Mouse (Mus musculus) stomach, adult 2 months (tissue): Measurements from ENCODE around the gene Arid3c. TPM values are rescaled to one million over a fixed set of nuclear protein-coding genes. Genes with fewer than 3 reads are reported as not detected.

Experiments
- polyA plus RNA-seq: library from polyadenylated mRNA; depleted of rRNA; stranded (reverse); fragments of >200 nt; gene quantifications from 2 replicates; pipeline ENCODE4 v1.2.3, GENCODE M21; 2012; rRNA removed

Arid3c gene
- not detected in 2 replicates for polyA plus RNA-seq

GRCm38 (mm10) chr4:41731052-41731765 lies at the start of gene Arid3c:
Gene Arid3c, minus strand, starts transcription at chr4:41731142.

DNA sequence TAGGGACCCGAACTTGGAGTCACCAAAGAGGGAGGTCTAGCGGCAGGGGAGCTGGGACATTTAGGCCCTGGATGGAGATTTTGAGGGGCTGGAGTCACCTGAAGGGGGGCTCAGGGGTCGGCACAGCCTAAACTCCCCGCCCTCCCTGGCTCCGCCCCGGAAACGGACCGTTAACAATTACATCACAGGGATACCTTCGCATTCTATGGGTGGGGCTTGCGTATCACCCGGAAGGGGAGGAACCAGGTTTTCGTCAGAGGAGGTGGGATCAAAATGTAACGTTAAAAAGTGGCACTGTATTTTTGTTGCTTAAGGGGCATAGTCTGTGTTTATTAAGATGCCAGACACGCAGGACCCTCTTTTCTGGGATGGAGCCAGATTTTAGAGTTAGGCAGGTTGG lies 43.1 kb upstream of the Arid3c start, which contains the start of gene Ccl27a:
Gene Ccl27a, minus strand, starts transcription at position 246 of the 400 bp plus-strand sequence.

DNA sequence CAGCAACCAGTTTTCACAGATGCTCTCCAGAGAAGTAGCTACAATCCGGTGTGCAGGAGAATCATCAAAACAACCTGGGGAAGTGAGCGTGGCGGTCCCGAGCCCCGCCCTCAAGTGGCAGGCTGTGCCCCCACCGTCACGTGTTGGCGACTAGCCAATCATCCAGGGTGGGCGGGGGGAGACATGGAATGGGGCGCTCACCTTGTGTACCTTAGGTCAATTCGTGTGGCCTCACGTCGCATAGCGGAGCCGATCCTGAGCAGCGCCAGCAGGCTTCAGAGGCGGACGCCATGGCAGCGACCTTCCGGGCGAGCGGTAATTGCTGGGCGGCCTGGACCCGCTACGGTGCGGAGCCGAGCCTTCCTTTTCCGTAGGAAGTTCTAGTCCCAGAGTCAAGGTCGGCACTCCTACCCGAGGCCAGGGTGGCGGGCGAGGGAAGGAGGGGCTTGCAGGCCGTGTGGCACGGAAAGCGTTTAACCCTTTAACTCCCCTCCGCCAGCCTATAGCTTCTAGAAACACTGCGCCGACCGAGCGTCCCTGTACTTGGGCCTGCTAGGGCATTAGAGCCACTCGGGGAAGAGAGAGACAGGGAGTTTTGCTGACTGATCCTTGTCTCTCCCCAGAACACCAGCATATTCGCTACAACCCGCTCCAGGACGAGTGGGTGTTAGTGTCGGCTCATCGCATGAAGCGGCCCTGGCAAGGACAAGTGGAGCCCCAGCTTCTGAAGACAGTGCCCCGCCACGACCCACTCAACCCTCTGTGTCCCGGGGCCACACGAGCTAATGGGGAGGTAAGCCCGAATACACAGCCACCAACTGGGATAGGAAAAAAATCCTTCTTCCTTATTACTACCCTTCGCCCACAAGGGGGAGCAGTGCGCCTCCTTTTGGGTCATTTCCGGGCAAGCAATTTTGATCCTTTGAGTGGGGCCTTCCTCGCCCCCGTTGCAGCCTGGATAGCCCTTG lies 24.7 kb upstream of the Arid3c start, which contains the start of gene Sigmar1:
Gene Sigmar1, minus strand, starts transcription at position 820 of the 968 bp plus-strand sequence.

DNA sequence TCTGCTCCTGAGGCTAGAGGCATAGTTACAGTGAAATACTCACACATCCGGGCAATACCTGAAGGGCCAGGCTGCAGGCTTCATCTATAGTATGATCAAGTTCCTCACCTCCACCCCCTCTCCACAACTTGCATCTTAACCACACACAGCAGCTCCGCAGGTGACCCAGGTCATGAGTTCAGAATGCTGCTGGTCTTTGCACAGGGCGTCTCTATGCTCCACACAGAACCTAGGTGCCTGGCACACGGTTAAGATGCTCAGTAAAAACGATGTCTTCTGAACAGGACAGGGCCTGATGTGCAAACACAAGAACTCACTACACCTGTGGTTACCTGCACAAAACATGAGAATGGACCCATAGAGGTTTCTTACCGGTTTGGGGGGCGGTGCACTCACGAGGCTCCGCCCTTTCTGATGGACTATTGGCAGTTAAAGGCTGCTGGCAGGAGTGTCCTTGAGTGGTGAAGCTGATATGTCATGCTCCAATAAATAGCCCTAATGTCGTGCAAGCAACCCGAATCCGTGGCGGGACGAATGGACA lies 23.9 kb upstream of the Arid3c start, which contains the start of gene Galt:
Gene Galt, plus strand, starts transcription at position 432 of the 541 bp plus-strand sequence.

GRCm38 (mm10) chr4:41722918-41723351 lies 8.0 kb downstream of the Arid3c start, which contains the start of gene Dctn3:
Gene Dctn3, minus strand, starts transcription at chr4:41723170.

GRCm38 (mm10) chr4:41713197-41714067 lies 17.5 kb downstream of the Arid3c start, which contains the start of gene Rpp25l:
Gene Rpp25l, minus strand, starts transcription at chr4:41713534.

GRCm38 (mm10) chr4:41699783-41700182 lies 31.2 kb downstream of the Arid3c start, which contains the start of gene Il11ra1:
Gene Il11ra1, plus strand, starts transcription at chr4:41699989.

GRCm38 (mm10) chr4:41696930-41697841 lies 33.8 kb downstream of the Arid3c start, which contains the start of gene Cntfr:
Gene Cntfr, minus strand, starts transcription at chr4:41697089.

Other genes starting within 250 kb of the Arid3c start
- gene AI464131, start 228.1 kb downstream of the Arid3c start, polyA plus RNA-seq, result 3.1 and 4.9 TPM in 2 replicates
- 0.37 and 0.47 TPM in 2 replicates for gene 1110017D15Rik, start 213.8 kb downstream of the Arid3c start, polyA plus RNA-seq
- gene Fam219a, start 161.6 kb downstream of the Arid3c start, polyA plus RNA-seq, result 15.4 and 24.4 TPM in 2 replicates
- gene Dnaic1, start 161.4 kb downstream of the Arid3c start, polyA plus RNA-seq, result 14.8 and 21.6 TPM in 2 replicates
- 37.6 and 69.1 TPM in 2 replicates for gene Enho, start 90.8 kb downstream of the Arid3c start, polyA plus RNA-seq
- gene Cntfr, start 34.1 kb downstream of the Arid3c start, polyA plus RNA-seq, result 5.9 and 7.8 TPM in 2 replicates
- gene Il11ra1, start 31.2 kb downstream of the Arid3c start, polyA plus RNA-seq, result 93.9 and 97.7 TPM in 2 replicates
- gene Rpp25l, start 17.6 kb downstream of the Arid3c start, polyA plus RNA-seq, result 29.8 and 44.5 TPM in 2 replicates
- gene Dctn3, start 8.0 kb downstream of the Arid3c start, polyA plus RNA-seq, result 33.7 and 36.5 TPM in 2 replicates
- 39.5 and 40.0 TPM in 2 replicates for gene Galt, start 24.1 kb upstream of the Arid3c start, polyA plus RNA-seq
- gene Sigmar1, start 25.0 kb upstream of the Arid3c start, polyA plus RNA-seq, result 38.6 and 40.6 TPM in 2 replicates
- gene Ccl27a, start 43.1 kb upstream of the Arid3c start, polyA plus RNA-seq, result 28.4 and 32.1 TPM in 2 replicates
- gene Gm21541, start 172.5 kb upstream of the Arid3c start, polyA plus RNA-seq, result 4.9 TPM in 1 of 2 replicates, not detected in the other
- 0.34 and 3.0 TPM in 2 replicates for gene Gm20878, start 210.4 kb upstream of the Arid3c start, polyA plus RNA-seq
- 0.02 TPM in 1 of 2 replicates, not detected in the other for gene Fam205a4, start 234.9 kb upstream of the Arid3c start, polyA plus RNA-seq